8 mouse cellular contexts compared by ENCODE assay signal in the genomic region with DNA sequence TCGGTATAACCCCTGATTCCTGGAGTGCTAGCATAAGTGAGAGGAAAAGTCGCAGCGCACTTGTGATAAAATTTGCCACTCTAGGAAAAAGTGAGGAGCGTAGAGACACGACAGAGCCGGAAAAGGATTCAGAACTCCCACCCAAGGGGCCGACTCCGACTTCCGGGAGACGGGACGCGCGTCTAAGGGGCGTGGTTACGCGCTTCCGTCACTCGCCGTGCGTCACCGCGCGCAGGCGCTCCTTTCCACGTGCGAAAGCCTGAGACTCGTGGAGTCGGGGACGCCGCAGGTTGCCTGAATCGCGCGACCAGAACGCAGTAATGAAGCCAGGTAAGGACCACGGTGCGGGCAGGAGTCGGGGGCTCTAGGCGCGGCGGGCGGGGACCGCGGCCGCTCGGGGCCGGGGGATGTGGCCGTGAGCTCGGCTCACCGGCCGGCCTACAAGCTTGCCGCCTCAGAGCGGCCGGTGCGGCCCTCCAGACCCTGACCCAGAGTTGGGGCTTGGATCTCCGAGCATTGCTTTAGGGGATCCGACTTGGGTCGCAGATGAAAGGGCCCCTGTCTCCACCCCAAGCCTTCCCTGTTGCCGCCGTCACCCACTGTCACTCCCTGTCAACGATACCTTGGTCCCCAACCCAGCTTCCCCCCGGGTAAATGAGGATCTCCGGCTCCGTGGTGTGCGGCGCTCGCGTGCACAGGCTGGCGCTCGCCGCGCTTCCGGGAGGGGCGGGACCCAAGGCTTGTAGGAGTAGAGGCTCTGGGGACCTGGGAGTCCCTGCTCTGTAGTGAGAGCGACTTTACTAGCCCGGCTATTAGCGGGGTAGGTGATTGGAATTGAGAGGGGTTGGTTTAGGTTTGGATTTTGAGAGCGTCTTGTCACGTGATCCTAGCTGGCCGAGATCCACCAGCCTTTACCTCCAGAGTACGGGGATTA. TPM values are rescaled to one million over a fixed set of nuclear protein-coding genes. Genes with fewer than 3 reads are reported as not detected.
DNase-seq lines count a peak whose midpoint lies in the region; ATAC-seq and TF ChIP-seq lines count a peak whose summit lies in the region.

TSS of gene Fbl (plus strand) at position 222 of the 934 bp plus-strand sequence.

- no peaks in the 10 kb centered on the region for H3K9me3 ChIP-seq in hindbrain, embryonic 14.5 days (ENCODE audit: control insufficient read depth, low read length)

- H3K4me2 ChIP-seq in hindbrain, embryonic 14.5 days (replicated peaks), result peak within 1 kb of the TSS; percentile 84

- ATAC-seq in Patski, result peak; percentile 68
- peak; percentile 91 for ATAC-seq in hindbrain, embryonic 14.5 days (ENCODE audit: low FRiP score)

- POLR2A ChIA-PET in Patski (lab: Charles Lee), result interaction anchor here (0.7 to 1.8 kb wide), 6 partner anchors 9 to 134 kb away, joined by 3 to 9 read pairs (median 4); partner anchors contain the start of gene Dyrk1b

- no peaks in the 10 kb centered on the region for H3K36me3 ChIP-seq in hindbrain, embryonic 14.5 days (replicated peaks; ENCODE audit: control insufficient read depth, insufficient read depth)

- CTCF ChIA-PET in Patski (lab: Charles Lee), result interaction anchor here (0.7 to 2.7 kb wide), 15 partner anchors 8 to 120 kb away, joined by 3 to 17 read pairs (median 3); partner anchors contain the start of genes Dyrk1b and Psmc4

- DNase-seq in Patski (ENCODE audit: low read depth, low spot score), result no peak
- DNase-seq in cerebellum, postnatal 14 days, result peak; percentile 92 to 94
- peak; percentile 78 to 87 for DNase-seq in frontal cortex, postnatal 25 days (ENCODE audit: low spot score in 2 of 2)
- peak; percentile 97 for DNase-seq in hindbrain, embryonic 14.5 days (ENCODE audit: low spot score)
- peak; percentile 90 to 92 for DNase-seq in layer of hippocampus, postnatal 36 days
- peak; percentile 93 for DNase-seq in lung, postnatal 36 days
- peak; percentile 96 for DNase-seq in retina, postnatal 1 day
- peak; percentile 79 to 86 for DNase-seq in urinary bladder, adult 18-20 months (ENCODE audit: low spot score in 2 of 2)

- in situ Hi-C loops in Patski (cut with MboI; ENCODE audit: low pct_unique_long_range_greater_than_20kb), result no loop called here

- peak within 1 kb of the TSS; percentile 88 for H3K27ac ChIP-seq in hindbrain, embryonic 14.5 days

- no peaks in the 10 kb centered on the region for H3K27me3 ChIP-seq in Patski
- H3K27me3 ChIP-seq in hindbrain, embryonic 14.5 days (ENCODE audit: control insufficient read depth, insufficient read depth, low read length), result no peaks in the 10 kb centered on the region

- under 1% methylated on average over 79 of the region's 80 CpGs for WGBS in hindbrain, embryonic 14.5 days

- peak within 1 kb of the TSS; percentile 77 for H3K4me3 ChIP-seq in hindbrain, embryonic 14.5 days (replicated peaks; ENCODE audit: low read length)

- H3K4me1 ChIP-seq in hindbrain, embryonic 14.5 days (replicated peaks; ENCODE audit: control insufficient read depth, insufficient read depth, low read length), result peaks cover 25% of the 10 kb centered on the region

- peak within 1 kb of the TSS; percentile 66 for H3K9ac ChIP-seq in hindbrain, embryonic 14.5 days

- TF ChIP-seq CTCF in Patski (IDR thresholded peaks at IDR 0.05), result no peak

RNA-seq across cellular contexts. Expression of gene Fbl, which starts in this region (rescaled TPM):
- polyA plus RNA-seq in Patski (2021), result 134 TPM
- 23.1 and 28.2 TPM in 2 replicates for polyA plus RNA-seq in hindbrain, embryonic 14.5 days (2014; fragmentation: Nextera tagmentation; extraction: Ambion mirVana)
- 10 to 100 TPM; 48.3 to 55.8 TPM for total RNA-seq in layer of hippocampus, postnatal 36 days (2021)
